Mouse (Mus musculus) cerebellum, adult 2 months (tissue): Measurements from ENCODE around the gene Zfp2. TPM values are rescaled to one million over a fixed set of nuclear protein-coding genes. Genes with fewer than 3 reads are reported as not detected.

Experiments used
- DNase-seq, 2 experiments: peaks; one replicate each; pipeline ENCODE4 v3.0.0; 2021
- H3K27ac ChIP-seq: fragments of 200-500 bp; 2 replicates; pipeline ENCODE4 v1.5.1; 2012; ENCODE audit warnings: low read length, control low read depth, inconsistent platforms; ENCODE audit not compliant: insufficient read depth
- H3K27me3 ChIP-seq: fragments of 200-500 bp; 2 replicates; pipeline ENCODE4 v1.6.1; 2012; ENCODE audit warnings: inconsistent platforms, mild to moderate bottlenecking, low read length, moderate library complexity; ENCODE audit not compliant: control insufficient read depth, insufficient read depth
- H3K4me1 ChIP-seq: fragments of 200-500 bp; 2 replicates; pipeline ENCODE4 v1.6.1; 2011; ENCODE audit warnings: low read length; ENCODE audit not compliant: control insufficient read depth, insufficient read depth
- H3K4me3 ChIP-seq: fragments of 200-500 bp; replicated peaks from 2 replicates; pipeline ENCODE3; 2011; ENCODE audit warnings: mild to moderate bottlenecking, low read depth, low read length, control low read depth; ENCODE audit not compliant: insufficient read depth
- CTCF ChIP-seq: fragments of 200-500 bp; IDR thresholded peaks from 2 replicates; pipeline ENCODE4 v1.5.1; 2011; ENCODE audit warnings: low read depth, mild to moderate bottlenecking, control low read depth, low read length, moderate library complexity, borderline replicate concordance; ENCODE audit not compliant: insufficient read depth
- POLR2A ChIP-seq: fragments of 200-500 bp; IDR thresholded peaks from 2 replicates; pipeline ENCODE4 v1.6.1; 2011; ENCODE audit warnings: low read length, control low read depth, borderline replicate concordance; ENCODE audit not compliant: insufficient read depth
- WGBS: fragments of 180-500 bp; shearing (Covaris S2); methylation state at CpG from one replicate; pipeline ENCODE4 v1.1.7; 2018; 5-methylcytosine and 5-hydroxymethylcytosine counted together
- polyA plus RNA-seq: library from polyadenylated mRNA; depleted of rRNA; stranded (reverse); fragments of >200 nt; gene quantifications from 2 replicates; pipeline ENCODE4 v1.2.3, GENCODE M21; 2012

The Zfp2 gene
- polyA plus RNA-seq, 1 experiment = 19.2 TPM

DNA sequence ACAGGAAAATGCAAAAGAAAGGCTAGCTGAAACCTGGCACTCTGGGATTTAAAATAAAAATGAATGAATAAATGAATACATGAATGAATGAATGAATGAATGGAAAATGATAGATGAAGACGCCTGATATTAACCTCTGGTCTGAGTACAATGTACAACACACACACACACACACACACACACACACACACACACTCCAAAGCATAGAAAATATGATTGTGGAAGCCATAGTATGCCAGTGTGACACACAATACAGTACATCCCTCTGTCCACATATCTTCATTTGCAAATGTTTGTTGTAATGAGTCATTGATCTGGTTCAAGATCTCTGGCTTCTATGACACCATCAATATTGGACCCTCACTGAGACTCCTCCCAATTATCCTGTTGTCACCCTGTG, 16.1 kb upstream of the Zfp2 start:
- Histone ChIP-seq H3K27me3 (no peaks in the 10 kb centered on the region), H3K4me3 (no peak overlapping the region), H3K27ac (no peak overlapping the region), H3K4me1 (no peaks in the 10 kb centered on the region)
- no peak for TF ChIP-seq POLR2A
- no peak for TF ChIP-seq CTCF
- WGBS = 73% methylated on average over 1 of the region's 1 CpGs
- no peak for DNase-seq

DNA sequence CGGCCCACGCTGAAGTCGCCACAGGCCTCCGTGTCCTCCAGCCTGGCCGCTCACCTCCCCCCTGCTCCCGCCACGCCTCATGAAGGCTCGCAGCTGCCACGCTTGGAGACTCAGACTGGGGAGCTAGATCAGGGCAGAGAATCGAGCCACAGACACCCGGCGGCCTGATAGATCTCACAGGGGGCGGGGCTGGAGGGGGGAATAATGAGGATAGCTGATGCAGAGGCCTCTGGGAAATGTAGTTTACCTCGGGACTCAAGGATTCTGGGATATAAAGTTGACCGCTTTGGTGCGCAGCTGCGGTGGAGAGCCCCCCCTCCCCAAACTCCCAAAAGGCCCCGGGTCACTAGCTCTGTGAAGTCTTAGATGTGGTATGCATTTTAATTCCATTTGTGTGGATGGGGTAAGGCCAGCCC, 15.5 kb upstream of the Zfp2 start, which contains the start of gene Zfp354b:
Gene Zfp354b, minus strand, starts transcription at position 183 of the 416 bp plus-strand sequence.
- Histone ChIP-seq H3K27ac (peak within 1 kb of the TSS; percentile 84), H3K4me3 (peak within 1 kb of the TSS; percentile 93), H3K4me1 (no peaks in the 10 kb centered on the region), H3K27me3 (no peaks in the 10 kb centered on the region)
- TF ChIP-seq POLR2A = peak; percentile 82
- TF ChIP-seq CTCF = no peak
- peak; percentile 86 to 92 for DNase-seq
- WGBS = under 1% methylated on average over 18 of the region's 18 CpGs

DNA sequence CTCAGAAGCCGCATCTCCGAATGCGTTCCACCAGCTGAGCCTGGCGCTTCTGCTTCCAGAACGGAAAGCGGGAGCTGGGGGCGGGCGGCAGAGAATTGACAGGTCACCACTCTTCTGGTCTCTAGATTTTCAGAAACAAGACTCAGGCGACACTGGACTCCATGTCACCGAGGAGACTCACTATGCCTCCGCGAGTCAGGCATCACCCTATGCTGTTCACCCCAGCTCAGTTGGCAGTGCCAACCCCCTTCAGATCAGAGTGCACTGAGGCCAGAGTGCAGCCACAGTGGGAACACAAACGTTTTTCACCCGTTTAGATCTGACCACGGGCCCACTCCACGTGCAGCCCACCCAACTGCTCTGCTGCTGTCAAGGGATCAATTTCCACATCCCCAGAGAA, 15.1 kb upstream of the Zfp2 start:
- H3K27ac ChIP-seq = peak overlapping the region; percentile 84
- peak overlapping the region; percentile 93 for H3K4me3 ChIP-seq
- no peaks in the 10 kb centered on the region for H3K4me1 ChIP-seq
- whole genome bisulfite sequencing = under 1% methylated on average over 16 of the region's 16 CpGs
- TF ChIP-seq POLR2A (no peak), CTCF (no peak)
- no peak for DNase-seq
- no peaks in the 10 kb centered on the region for H3K27me3 ChIP-seq

DNA sequence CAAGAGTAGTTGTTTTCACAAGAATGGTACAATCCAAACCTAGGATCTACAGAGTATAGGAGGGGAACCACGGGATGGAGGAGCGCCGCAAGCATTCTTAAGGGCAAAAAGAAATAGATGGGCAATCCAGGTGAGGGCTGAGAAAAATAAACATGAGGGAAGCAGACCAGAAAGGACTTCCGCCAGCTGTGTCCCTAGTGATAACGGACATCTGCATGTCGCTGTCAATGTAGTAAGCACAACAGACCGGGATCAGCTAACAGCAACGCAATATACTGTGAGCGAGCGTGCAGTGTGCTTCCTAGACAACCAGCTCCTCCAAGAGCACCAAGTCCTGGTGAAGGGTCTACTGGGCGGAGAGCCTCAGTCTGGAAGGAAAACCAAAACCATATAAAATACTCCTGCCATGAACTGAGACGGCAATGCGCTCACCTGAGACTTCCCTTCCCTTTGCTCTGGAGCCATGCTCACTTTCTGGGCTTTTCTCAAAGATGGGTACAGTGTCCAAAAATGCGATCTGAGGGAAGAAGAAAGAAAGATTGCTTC, 14.6 kb upstream of the Zfp2 start:
- WGBS = 27% methylated on average over 14 of the region's 14 CpGs
- Histone ChIP-seq H3K4me1 (no peaks in the 10 kb centered on the region), H3K27me3 (no peaks in the 10 kb centered on the region), H3K4me3 (peak overlapping the region; percentile 93), H3K27ac (peak overlapping the region; percentile 84)
- DNase-seq = no peak
- TF ChIP-seq POLR2A = no peak
- TF ChIP-seq CTCF = no peak

DNA sequence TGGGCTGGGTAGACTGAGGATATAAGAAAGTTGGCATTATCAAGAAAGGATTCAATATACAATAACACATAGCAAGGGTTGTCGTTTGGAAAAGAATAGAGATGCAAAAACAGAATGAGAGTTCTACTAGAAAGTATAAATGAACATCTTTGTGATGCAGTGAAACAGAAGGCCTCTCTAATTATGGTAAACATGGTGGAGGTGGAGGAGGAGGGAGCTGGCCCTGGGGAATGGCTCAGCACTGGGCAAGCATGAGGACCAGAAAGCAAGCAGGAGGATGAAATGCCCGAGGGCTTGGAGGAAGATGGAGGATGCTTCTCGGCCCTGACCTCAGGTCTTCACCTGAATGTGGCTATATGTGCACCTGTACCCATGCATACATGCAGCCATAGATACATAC, 1.5 kb downstream of the Zfp2 start:
- H3K4me3 ChIP-seq = no peak overlapping the region
- no peak for TF ChIP-seq POLR2A
- no peak for TF ChIP-seq CTCF
- no peaks in the 10 kb centered on the region for H3K4me1 ChIP-seq
- DNase-seq = no peak
- no peak overlapping the region for H3K27ac ChIP-seq
- 95% methylated on average over 3 of the region's 3 CpGs for WGBS
- H3K27me3 ChIP-seq = no peaks in the 10 kb centered on the region

DNA sequence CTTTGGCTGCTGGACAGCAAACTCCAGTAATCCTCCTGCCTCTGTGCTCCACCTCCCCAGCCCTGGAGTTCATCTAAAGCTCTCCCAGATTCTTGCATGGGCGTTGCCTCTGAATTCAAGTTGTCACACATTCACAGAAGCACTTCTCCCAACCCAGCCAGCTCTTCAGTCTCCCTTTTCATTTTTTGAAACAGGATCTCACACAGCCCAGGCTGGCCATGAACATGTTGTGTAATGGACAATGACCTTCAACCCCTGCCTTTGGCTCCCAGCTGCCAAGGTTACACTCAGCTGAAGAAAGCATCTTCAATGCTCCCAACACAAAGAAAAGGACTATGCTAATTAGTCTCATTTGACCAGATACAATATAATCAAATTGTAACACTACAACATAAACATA, 2.7 kb downstream of the Zfp2 start:
- TF ChIP-seq CTCF (no peak), POLR2A (no peak)
- WGBS = 88% methylated on average over 1 of the region's 1 CpGs

DNA sequence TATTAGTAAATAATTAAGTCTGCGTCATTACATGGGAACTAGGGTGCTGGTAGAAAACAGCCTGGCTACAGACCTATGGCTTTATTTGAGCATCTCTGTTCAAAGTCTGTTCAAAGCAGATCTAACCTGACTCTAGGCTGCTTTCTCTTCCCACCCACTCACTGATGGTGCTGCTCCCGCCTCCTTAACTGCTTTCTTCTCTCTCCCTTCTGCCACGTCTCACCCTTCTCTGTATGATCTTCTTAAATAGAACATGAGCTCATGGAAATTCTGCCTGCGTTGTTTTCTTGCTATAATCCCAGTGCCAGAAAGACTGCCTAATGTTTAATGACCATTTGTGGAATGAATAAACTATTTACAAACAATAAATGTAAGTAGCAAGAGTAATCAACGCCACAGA, 7.8 kb downstream of the Zfp2 start:
- no peak for DNase-seq
- Histone ChIP-seq H3K4me1 (no peaks in the 10 kb centered on the region), H3K27me3 (no peaks in the 10 kb centered on the region), H3K4me3 (no peak overlapping the region), H3K27ac (no peak overlapping the region)
- 94% methylated on average over 5 of the region's 5 CpGs for WGBS
- TF ChIP-seq POLR2A (no peak), CTCF (no peak)

More for the DNA sequence above, 2.7 kb downstream of the Zfp2 start:
- no peaks in the 10 kb centered on the region for H3K4me1 ChIP-seq
- no peak for DNase-seq
- no peak overlapping the region for H3K27ac ChIP-seq
- H3K27me3 ChIP-seq = no peaks in the 10 kb centered on the region
- H3K4me3 ChIP-seq = no peak overlapping the region

DNA sequence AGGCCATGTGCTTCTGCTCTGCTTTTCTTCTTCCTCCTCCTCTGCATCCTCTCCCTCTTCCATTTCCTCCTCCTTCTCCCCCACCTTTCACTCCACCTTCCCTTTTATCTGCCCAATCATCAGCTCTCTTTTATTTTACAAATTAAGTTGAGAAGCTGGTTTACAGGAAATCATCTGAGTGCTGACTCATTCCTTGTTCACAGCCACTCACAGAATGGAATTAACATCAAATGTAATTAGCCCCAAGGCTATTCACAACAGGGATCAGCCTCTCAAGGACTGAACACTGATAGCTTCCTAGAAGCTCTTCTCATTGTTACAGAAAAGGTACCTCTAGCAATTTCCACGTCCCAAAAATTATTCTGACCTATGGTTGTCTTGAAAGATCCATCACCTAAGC, 18.6 kb downstream of the Zfp2 start:
- WGBS = 89% methylated on average over 1 of the region's 1 CpGs
- H3K4me3 ChIP-seq = no peak overlapping the region
- H3K4me1 ChIP-seq = no peaks in the 10 kb centered on the region
- H3K27ac ChIP-seq = no peak overlapping the region
- H3K27me3 ChIP-seq = no peaks in the 10 kb centered on the region
- DNase-seq = no peak
- TF ChIP-seq POLR2A = no peak
- no peak for TF ChIP-seq CTCF
